Mouse (Mus musculus): ENCODE results near the gene Atp5j. TPM values are rescaled to one million over a fixed set of nuclear protein-coding genes. Genes with fewer than 3 reads are reported as not detected.

Atp5j gene
- total and polyA plus RNA-seq, 2 experiments from 2014 or later = 151 to 1,026 TPM

- Histone ChIP-seq H3K27me3 (ENCODE audit: insufficient read depth, low read length) (no peaks in the 10 kb centered on the region), H3K9ac (replicated peaks; ENCODE audit: low read length) (no peak overlapping the region), H3K36me3 (ENCODE audit: insufficient read depth, low read length) (no peaks in the 10 kb centered on the region), H3K4me2 (ENCODE audit: low read depth, low read length) (peak overlapping the region; percentile 29; the same call in 1 of the 2 replicates), H3K9me3 (ENCODE audit: low read length) (no peaks in the 10 kb centered on the region), H3K4me1 (ENCODE audit: insufficient read depth, low read length) (0 out of 2 replicates have a peak, but pooled peaks cover 4% of the 10 kb centered on the region), H3K4me3 (ENCODE audit: low read length) (no peak overlapping the region), H3K27ac (peak overlapping the region; percentile 4; the same call in 1 of the 2 replicates)
- ATAC-seq = peak; percentile 63
- DNase-seq (ENCODE audit: low spot score) = peak; percentile 69
- 66% methylated on average over 24 of the region's 24 CpGs for WGBS
- peak; percentile 62 for TF ChIP-seq CTCF (IDR thresholded peaks at IDR 0.05; ENCODE audit: low read depth)
These were observed 39.7 kb upstream of the Atp5j start for GRCm38 (mm10) chr16:84875012-84875717.

- Histone ChIP-seq H3K36me3 (ENCODE audit: insufficient read depth, low read length) (no peaks in the 10 kb centered on the region), H3K4me3 (ENCODE audit: low read length) (no peak overlapping the region), H3K27ac (no peak overlapping the region), H3K4me2 (ENCODE audit: low read depth, low read length) (no peak overlapping the region), H3K27me3 (ENCODE audit: insufficient read depth, low read length) (no peaks in the 10 kb centered on the region), H3K9ac (replicated peaks; ENCODE audit: low read length) (no peak overlapping the region), H3K9me3 (ENCODE audit: low read length) (no peaks in the 10 kb centered on the region), H3K4me1 (ENCODE audit: insufficient read depth, low read length) (0 out of 2 replicates have a peak, but pooled peaks cover 4% of the 10 kb centered on the region)
- 75% methylated on average over 8 of the region's 8 CpGs for WGBS
- ATAC-seq = no peak
- DNase-seq (ENCODE audit: low spot score) = no peak
- no peak for TF ChIP-seq CTCF (IDR thresholded peaks at IDR 0.05; ENCODE audit: low read depth)
These were observed 38.4 kb upstream of the Atp5j start for GRCm38 (mm10) chr16:84873805-84874204.

- ATAC-seq (no peak), DNase-seq (ENCODE audit: low spot score) (no peak)
- no peaks in the 10 kb centered on the region for H3K27me3 ChIP-seq (ENCODE audit: insufficient read depth, low read length)
- no peak overlapping the region for H3K4me2 ChIP-seq (ENCODE audit: low read depth, low read length)
- H3K9me3 ChIP-seq (ENCODE audit: low read length) = no peaks in the 10 kb centered on the region
- TF ChIP-seq CTCF (IDR thresholded peaks at IDR 0.05; ENCODE audit: low read depth) = no peak
- H3K27ac ChIP-seq = no peak overlapping the region
- no peak overlapping the region for H3K9ac ChIP-seq (replicated peaks; ENCODE audit: low read length)
- H3K4me1 ChIP-seq (ENCODE audit: insufficient read depth, low read length) = no peaks in the 10 kb centered on the region
- WGBS = 87% methylated on average over 8 of the region's 8 CpGs
- H3K36me3 ChIP-seq (ENCODE audit: insufficient read depth, low read length) = 0 out of 2 replicates have a peak, but pooled peaks cover 3% of the 10 kb centered on the region
- H3K4me3 ChIP-seq (ENCODE audit: low read length) = no peak overlapping the region
These were observed 29.2 kb upstream of the Atp5j start for GRCm38 (mm10) chr16:84864656-84865055.

GRCm38 (mm10) chr16:84853492-84853891 is 18.1 kb upstream of the Atp5j start:
- Histone ChIP-seq H3K4me2 (ENCODE audit: low read depth, low read length) (no peak overlapping the region), H3K27ac (no peak overlapping the region), H3K27me3 (ENCODE audit: insufficient read depth, low read length) (no peaks in the 10 kb centered on the region), H3K4me3 (ENCODE audit: low read length) (no peak overlapping the region), H3K36me3 (ENCODE audit: insufficient read depth, low read length) (peaks cover 50% of the 10 kb centered on the region), H3K9ac (replicated peaks; ENCODE audit: low read length) (no peak overlapping the region), H3K9me3 (ENCODE audit: low read length) (no peaks in the 10 kb centered on the region), H3K4me1 (ENCODE audit: insufficient read depth, low read length) (no peaks in the 10 kb centered on the region)
- no peak for TF ChIP-seq CTCF (IDR thresholded peaks at IDR 0.05; ENCODE audit: low read depth)
- 92% methylated on average over 6 of the region's 6 CpGs for whole genome bisulfite sequencing
- DNase-seq (ENCODE audit: low spot score) (no peak), ATAC-seq (no peak)

GRCm38 (mm10) chr16:84838576-84838975 is 3.2 kb upstream of the Atp5j start:
- DNase-seq (ENCODE audit: low spot score) (no peak), ATAC-seq (no peak)
- H3K27ac ChIP-seq = no peak overlapping the region
- H3K4me3 ChIP-seq (ENCODE audit: low read length) = no peak overlapping the region
- no peaks in the 10 kb centered on the region for H3K27me3 ChIP-seq (ENCODE audit: insufficient read depth, low read length)
- no peaks in the 10 kb centered on the region for H3K9me3 ChIP-seq (ENCODE audit: low read length)
- H3K9ac ChIP-seq (replicated peaks; ENCODE audit: low read length) = no peak overlapping the region
- no peak overlapping the region for H3K4me2 ChIP-seq (ENCODE audit: low read depth, low read length)
- no peak for TF ChIP-seq CTCF (IDR thresholded peaks at IDR 0.05; ENCODE audit: low read depth)
- H3K4me1 ChIP-seq (ENCODE audit: insufficient read depth, low read length) = no peaks in the 10 kb centered on the region; the same call in 1 of the 2 replicates
- peaks cover 5% of the 10 kb centered on the region; the same call in 1 of the 2 replicates for H3K36me3 ChIP-seq (ENCODE audit: insufficient read depth, low read length)
- WGBS = 86% methylated on average over 2 of the region's 2 CpGs

- H3K27ac ChIP-seq = peak overlapping the region; percentile 97
- no peaks in the 10 kb centered on the region for H3K9me3 ChIP-seq (ENCODE audit: low read length)
- H3K27me3 ChIP-seq (ENCODE audit: insufficient read depth, low read length) = no peaks in the 10 kb centered on the region
- H3K9ac ChIP-seq (replicated peaks; ENCODE audit: low read length) = peak overlapping the region; percentile 100
- WGBS = 12% methylated on average over 28 of the region's 29 CpGs
- H3K4me2 ChIP-seq (ENCODE audit: low read depth, low read length) = peak overlapping the region; percentile 63
- peaks cover 3% of the 10 kb centered on the region; the same call in 1 of the 2 replicates for H3K4me1 ChIP-seq (ENCODE audit: insufficient read depth, low read length)
- peak overlapping the region; percentile 100 for H3K4me3 ChIP-seq (ENCODE audit: low read length)
- no peak for TF ChIP-seq CTCF (IDR thresholded peaks at IDR 0.05; ENCODE audit: low read depth)
- ATAC-seq (no peak; the same call in 1 of the 2 replicates), DNase-seq (ENCODE audit: low spot score) (peak; percentile 72)
- H3K36me3 ChIP-seq (ENCODE audit: insufficient read depth, low read length) = peaks cover 5% of the 10 kb centered on the region; the same call in 1 of the 2 replicates
These were observed 658 bp upstream of the Atp5j start for GRCm38 (mm10) chr16:84835823-84836743.
